Mouse (Mus musculus) lung, embryonic 14.5 days (tissue): Measurements from ENCODE around the gene Brat1. TPM values are rescaled to one million over a fixed set of nuclear protein-coding genes. Genes with fewer than 3 reads are reported as not detected.
"Not testable (repeated sequence)": the region's sequence is repeated elsewhere in the genome, so short reads cannot be mapped to it uniquely, and the experiment has no call there.

Source experiments
- ATAC-seq: fragments of 200-750 bp; cut with Nextera tagmentation; 2 replicates; pipeline ENCODE4 v1.8.0; 2017; ENCODE audit warnings: mild to moderate bottlenecking, moderate TSS enrichment, moderate library complexity; ENCODE audit not compliant: insufficient read depth
- DNase-seq: peaks from one replicate; pipeline ENCODE4 v3.0.0-alpha.2; 2015
- H3K27ac ChIP-seq: fragments of 300-500 bp; sonication (generic); 2 replicates; pipeline ENCODE4 v1.5.1; 2014; ENCODE audit warnings: low read depth, mild to moderate bottlenecking, moderate library complexity
- H3K27me3 ChIP-seq: fragments of 300-500 bp; sonication (generic); 2 replicates; pipeline ENCODE4 v1.6.1; 2014; ENCODE audit warnings: low read length, control low read depth; ENCODE audit not compliant: insufficient read depth
- H3K36me3 ChIP-seq: fragments of 300-500 bp; sonication (generic); 2 replicates; pipeline ENCODE4 v1.6.1; 2014; ENCODE audit warnings: control low read depth; ENCODE audit not compliant: insufficient read depth
- H3K4me1 ChIP-seq: fragments of 300-500 bp; sonication (generic); 2 replicates; pipeline ENCODE4 v1.6.1; 2014; ENCODE audit warnings: antibody characterized with exemption, control low read depth; ENCODE audit not compliant: insufficient read depth
- H3K4me2 ChIP-seq: fragments of 300-500 bp; sonication (generic); 2 replicates; pipeline ENCODE4 v1.6.1; 2014; ENCODE audit warnings: mild to moderate bottlenecking
- H3K4me3 ChIP-seq: fragments of 300-500 bp; sonication (generic); 2 replicates; pipeline ENCODE4 v1.5.1; 2014; ENCODE audit warnings: low read depth, low read length
- H3K9ac ChIP-seq: fragments of 300-500 bp; sonication (generic); 2 replicates; pipeline ENCODE4 v1.6.1; 2014
- H3K9me3 ChIP-seq: fragments of 300-500 bp; sonication (generic); 2 replicates; pipeline ENCODE4 v1.6.1; 2016; ENCODE audit warnings: low read depth, low read length, control low read depth
- CTCF ChIP-seq: IDR thresholded peaks from 2 replicates; pipeline ENCODE4 v1.5.1; 2016; ENCODE audit warnings: antibody characterized with exemption, low read depth
- WGBS: fragments of 180-500 bp; shearing (Covaris S2); extraction: QIAGEN DNeasy Blood & Tissue Kit; methylation state at CpG from one replicate; pipeline ENCODE4 v1.1.7; 2014; 5-methylcytosine and 5-hydroxymethylcytosine counted together
- polyA plus RNA-seq: library from polyadenylated mRNA; unstranded; fragments of >200 nt; fragmentation: Nextera tagmentation; extraction: Ambion mirVana; gene quantifications from 2 replicates; pipeline ENCODE4 v1.2.1, GENCODE M21; 2014

Brat1 gene
- polyA plus RNA-seq, 1 experiment from 2014 or later: 21.2 TPM

GRCm38 (mm10) chr5:140663621-140664180 is 41.1 kb upstream of the Brat1 start:
- peak; percentile 88 for TF ChIP-seq CTCF
- Histone ChIP-seq H3K36me3 (0 out of 2 replicates have a peak, but pooled peaks cover 5% of the 10 kb centered on the region), H3K27me3 (no peaks in the 10 kb centered on the region), H3K4me3 (no peak overlapping the region), H3K9ac (no peak overlapping the region), H3K9me3 (no peaks in the 10 kb centered on the region), H3K27ac (no peak overlapping the region), H3K4me2 (no peak overlapping the region), H3K4me1 (no peaks in the 10 kb centered on the region)
- peak; percentile 68 for ATAC-seq
- WGBS: 53% methylated on average over 7 of the region's 7 CpGs
- DNase-seq: peak; percentile 86

- Histone ChIP-seq H3K27ac (no peak overlapping the region), H3K9ac (no peak overlapping the region), H3K9me3 (no peaks in the 10 kb centered on the region), H3K4me3 (no peak overlapping the region), H3K4me2 (no peak overlapping the region), H3K4me1 (no peaks in the 10 kb centered on the region), H3K36me3 (peaks cover 56% of the 10 kb centered on the region; the same call in 1 of the 2 replicates), H3K27me3 (no peaks in the 10 kb centered on the region)
- ATAC-seq (no peak), DNase-seq (no peak)
- no peak for TF ChIP-seq CTCF
- WGBS: 76% methylated on average over 6 of the region's 6 CpGs
These were observed 32.7 kb upstream of the Brat1 start for GRCm38 (mm10) chr5:140672115-140672514.

DNA sequence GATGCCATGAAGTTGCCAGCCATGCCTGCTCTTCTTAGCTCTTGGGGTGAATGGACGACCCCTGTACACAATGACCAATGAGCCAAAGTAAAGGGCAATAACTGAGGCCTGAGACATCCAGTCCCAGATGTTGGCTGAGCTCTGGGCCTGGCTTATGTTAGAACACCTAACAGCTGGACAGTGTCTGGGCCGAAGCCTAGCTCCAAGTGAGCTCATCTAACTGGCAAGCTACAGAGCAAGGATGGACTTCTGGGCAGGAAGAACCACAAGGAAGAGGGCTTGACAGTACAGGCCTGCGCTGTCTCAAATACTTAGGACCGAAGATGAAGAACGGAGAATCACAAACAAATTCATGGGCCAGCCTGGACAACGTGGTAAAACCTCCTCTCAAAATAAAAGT is 32.2 kb upstream of the Brat1 start:
- not testable (repeated sequence) for H3K9me3 ChIP-seq, H3K27ac ChIP-seq, ATAC-seq, H3K9ac ChIP-seq, H3K4me2 ChIP-seq, H3K27me3 ChIP-seq, H3K4me3 ChIP-seq, H3K4me1 ChIP-seq, DNase-seq
- 83% methylated on average over 6 of the region's 6 CpGs for WGBS
- H3K36me3 ChIP-seq: peaks cover 61% of the 10 kb centered on the region; the same call in 1 of the 2 replicates

DNA sequence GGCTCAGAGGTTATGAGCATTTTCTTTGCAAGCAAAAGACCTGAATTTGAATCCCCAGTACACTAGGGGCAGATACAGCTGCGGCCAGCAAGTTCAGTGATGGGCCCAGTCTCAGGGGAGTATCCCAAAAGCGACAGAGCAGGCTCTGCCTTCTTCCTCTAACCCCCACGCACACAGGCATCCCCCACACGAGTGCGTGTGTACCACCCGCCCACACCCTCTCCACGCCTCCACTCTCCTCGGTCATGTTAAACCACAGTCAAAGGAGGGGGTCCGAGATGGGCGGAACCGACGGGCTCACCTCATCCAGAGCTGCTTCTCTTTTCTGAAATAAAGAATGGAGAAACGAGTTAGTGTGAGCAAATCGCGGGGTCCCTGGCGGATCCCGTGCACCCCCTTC is 30.8 kb upstream of the Brat1 start:
- Histone ChIP-seq H3K27me3 (no peaks in the 10 kb centered on the region), H3K4me1 (no peaks in the 10 kb centered on the region), H3K9ac (no peak overlapping the region), H3K27ac (no peak overlapping the region), H3K9me3 (no peaks in the 10 kb centered on the region), H3K4me3 (no peak overlapping the region), H3K36me3 (peaks cover 57% of the 10 kb centered on the region; the same call in 1 of the 2 replicates), H3K4me2 (no peak overlapping the region)
- DNase-seq (no peak), ATAC-seq (no peak)
- no peak for TF ChIP-seq CTCF
- 86% methylated on average over 17 of the region's 17 CpGs for WGBS

- DNase-seq (no peak), ATAC-seq (no peak)
- Histone ChIP-seq H3K4me1 (no peaks in the 10 kb centered on the region), H3K4me2 (no peak overlapping the region), H3K27me3 (no peaks in the 10 kb centered on the region), H3K36me3 (peaks cover 54% of the 10 kb centered on the region; the same call in 1 of the 2 replicates), H3K4me3 (no peak overlapping the region), H3K9ac (no peak overlapping the region), H3K9me3 (no peaks in the 10 kb centered on the region), H3K27ac (no peak overlapping the region)
- no peak for TF ChIP-seq CTCF
- WGBS: 81% methylated on average over 11 of the region's 11 CpGs
These were observed 29.7 kb upstream of the Brat1 start for GRCm38 (mm10) chr5:140675079-140675478.

DNA sequence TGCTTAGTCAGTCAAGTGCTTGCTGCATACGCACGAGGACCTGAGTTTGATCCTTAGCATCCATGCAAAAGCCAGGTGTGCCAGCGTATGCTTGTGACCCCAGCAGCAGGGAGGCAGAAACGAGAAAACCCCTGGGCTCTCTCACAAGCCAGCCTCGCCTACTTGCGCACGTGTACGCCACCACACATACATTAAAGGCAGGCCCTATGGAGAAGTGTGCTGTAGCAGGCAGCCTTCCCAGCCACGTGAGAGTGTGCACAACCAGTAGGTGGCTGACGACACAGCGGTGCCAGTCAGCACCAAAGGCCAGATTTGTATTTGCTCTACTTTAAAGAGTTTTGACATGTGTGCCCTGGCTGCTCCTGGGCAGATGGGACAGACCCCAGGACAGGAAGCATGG is 29.2 kb upstream of the Brat1 start:
- Histone ChIP-seq H3K4me3 (no peak overlapping the region), H3K27ac (no peak overlapping the region), H3K9ac (no peak overlapping the region), H3K4me2 (no peak overlapping the region), H3K9me3 (no peaks in the 10 kb centered on the region), H3K4me1 (no peaks in the 10 kb centered on the region), H3K27me3 (no peaks in the 10 kb centered on the region), H3K36me3 (peaks cover 56% of the 10 kb centered on the region; the same call in 1 of the 2 replicates)
- TF ChIP-seq CTCF: no peak
- 87% methylated on average over 11 of the region's 11 CpGs for WGBS
- ATAC-seq (no peak), DNase-seq (no peak)

GRCm38 (mm10) chr5:140677137-140677536 is 27.7 kb upstream of the Brat1 start:
- Histone ChIP-seq H3K9me3 (no peaks in the 10 kb centered on the region), H3K27me3 (no peaks in the 10 kb centered on the region), H3K4me3 (no peak overlapping the region), H3K9ac (no peak overlapping the region), H3K36me3 (peaks cover 50% of the 10 kb centered on the region), H3K27ac (no peak overlapping the region), H3K4me1 (no peaks in the 10 kb centered on the region), H3K4me2 (no peak overlapping the region)
- TF ChIP-seq CTCF: no peak
- ATAC-seq (no peak), DNase-seq (no peak)
- 84% methylated on average over 6 of the region's 6 CpGs for WGBS
